Mouse (Mus musculus): ENCODE measurements around the gene Cypt14. TPM values are rescaled to one million over a fixed set of nuclear protein-coding genes. Genes with fewer than 3 reads are reported as not detected.

Gene Cypt14
- polyA plus RNA-seq (2012; rRNA removed; ENCODE audit: low replicate concordance) = not detected in 2 replicates

DNA sequence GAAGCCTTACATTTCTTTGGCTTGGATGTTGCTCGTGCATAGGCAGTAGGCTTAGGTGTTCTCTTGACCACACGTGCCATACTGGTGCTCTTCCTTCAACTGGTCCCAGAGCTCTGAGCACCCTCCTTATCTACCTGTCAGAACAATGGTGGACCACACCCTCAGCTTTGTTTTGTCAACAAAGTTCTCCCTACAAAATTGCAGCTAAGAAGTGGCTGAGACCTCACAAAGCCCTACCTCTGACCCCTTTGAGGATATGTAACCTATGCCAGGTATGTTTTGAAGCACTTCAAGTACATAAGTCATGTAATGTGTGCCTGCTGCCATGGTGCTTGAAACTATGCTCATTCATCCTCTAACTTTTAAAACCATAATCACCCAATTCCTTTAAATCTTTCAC, at the start of gene Cypt14:
Gene Cypt14, minus strand, starts transcription at position 101 of the 400 bp plus-strand sequence.

Data from subcutaneous adipose tissue, adult 2 months (tissue).